Mouse (Mus musculus) cerebellum, adult 8-10 months (tissue): ENCODE results near the gene Olfr199.
"Not testable (repeated sequence)": the region's sequence is repeated elsewhere in the genome, so short reads cannot be mapped to it uniquely, and the experiment has no call there.

ENCODE experiments used
- DNase-seq: peaks from one replicate; pipeline ENCODE4 v3.0.0; 2022

Gene Olfr199

GRCm38 (mm10) chr16:59219667-59220066 lies at the start of gene Olfr199:
Gene Olfr199 (minus strand): TSS chr16:59219767.
- DNase-seq: not testable (repeated sequence)

- not testable (repeated sequence) for DNase-seq
Observed at GRCm38 (mm10) chr16:59269097-59269496, 49.5 kb upstream of the Olfr199 start.

GRCm38 (mm10) chr16:59249684-59250083 lies 30.1 kb upstream of the Olfr199 start:
- DNase-seq: no peak

GRCm38 (mm10) chr16:59217861-59218260 lies 1.7 kb downstream of the Olfr199 start:
- DNase-seq: not testable (repeated sequence)

- DNase-seq: not testable (repeated sequence)
Observed at GRCm38 (mm10) chr16:59203433-59203832, 16.1 kb downstream of the Olfr199 start, which contains the start of gene Olfr198. Gene Olfr198 (minus strand): TSS chr16:59203533.

GRCm38 (mm10) chr16:59170354-59170753 lies 49.2 kb downstream of the Olfr199 start, which contains the start of gene Olfr196:
Gene Olfr196 (minus strand): TSS chr16:59170454.
- DNase-seq: no peak
